Mouse (Mus musculus) liver, adult 2 months (tissue): ENCODE data around the gene Brf1. TPM values are rescaled to one million over a fixed set of nuclear protein-coding genes. Genes with fewer than 3 reads are reported as not detected.
A peak's percentile ranks its signal among the peaks of the same experiment; 100 is the strongest.

Experiments
- DNase-seq: peaks from one replicate; pipeline ENCODE4 v3.0.0-alpha.2; 2011; ENCODE audit warnings: low read depth, low spot score; ENCODE audit errors: extremely low read depth
- H3K27ac ChIP-seq: fragments of 200-500 bp; replicated peaks from 2 replicates; pipeline ENCODE4 v1.5.1; 2012; ENCODE audit warnings: low read depth, mild to moderate bottlenecking, control low read depth, inconsistent platforms, low read length; ENCODE audit not compliant: insufficient read depth
- H3K27me3 ChIP-seq: fragments of 200-500 bp; 2 replicates; pipeline ENCODE4 v1.6.1; 2012; ENCODE audit warnings: mild to moderate bottlenecking, moderate library complexity, low read length, inconsistent platforms; ENCODE audit not compliant: control insufficient read depth, insufficient read depth
- H3K36me3 ChIP-seq: fragments of 200-500 bp; 2 replicates; pipeline ENCODE4 v1.6.1; 2012; ENCODE audit warnings: low read length, inconsistent platforms; ENCODE audit not compliant: control insufficient read depth, insufficient read depth
- H3K4me1 ChIP-seq: fragments of 200-500 bp; 2 replicates; pipeline ENCODE4 v1.6.1; 2011; ENCODE audit warnings: low read length; ENCODE audit not compliant: control insufficient read depth, insufficient read depth
- H3K4me3 ChIP-seq: fragments of 200-500 bp; 2 replicates; pipeline ENCODE4 v1.5.1; 2011; ENCODE audit warnings: low read depth, mild to moderate bottlenecking, control low read depth, low read length, moderate library complexity; ENCODE audit not compliant: insufficient read depth
- H3K79me2 ChIP-seq: fragments of 200-500 bp; 2 replicates; pipeline ENCODE4 v1.6.1; 2012; ENCODE audit warnings: inconsistent platforms, mild to moderate bottlenecking, low read length, moderate library complexity; ENCODE audit not compliant: control insufficient read depth, insufficient read depth
- H3K9ac ChIP-seq: fragments of 200-500 bp; 2 replicates; pipeline ENCODE4 v1.6.1; 2012; ENCODE audit warnings: low read depth, mild to moderate bottlenecking, control low read depth, inconsistent platforms, low read length
- CTCF ChIP-seq: fragments of 200-500 bp; IDR thresholded peaks from 2 replicates; pipeline ENCODE4 v1.5.1; 2011; ENCODE audit warnings: low read depth, low read length, control low read depth
- POLR2A ChIP-seq: fragments of 200-500 bp; IDR thresholded peaks from 2 replicates; pipeline ENCODE4 v1.6.1; 2011; ENCODE audit warnings: low read length, control low read depth; ENCODE audit not compliant: insufficient read depth; ENCODE audit errors: extremely low read depth
- WGBS: fragments of 180-500 bp; shearing (Covaris S2); methylation state at CpG from one replicate; pipeline ENCODE4 v1.1.7; 2018; 5-methylcytosine and 5-hydroxymethylcytosine counted together
- polyA plus RNA-seq: library from polyadenylated mRNA; depleted of rRNA; stranded (reverse); fragments of >200 nt; gene quantifications from 2 replicates; pipeline ENCODE4 v1.2.3, GENCODE M21; 2012
- total RNA-seq: library from RNA; depleted of rRNA; stranded (reverse); fragments of >200 nt; gene quantifications from 2 replicates; pipeline ENCODE4 v1.2.3, GENCODE M21; 2014

Gene Brf1
- total and polyA plus RNA-seq, 2 experiments: 17.1 to 31.5 TPM

GRCm38 (mm10) chr12:113042543-113042942, 42.0 kb upstream of the Brf1 start:
- Histone ChIP-seq H3K9ac (no peak overlapping the region), H3K4me1 (no peaks in the 10 kb centered on the region), H3K79me2 (peaks cover 10% of the 10 kb centered on the region), H3K4me3 (no peak overlapping the region), H3K27ac (no peak overlapping the region), H3K36me3 (0 out of 2 replicates have a peak, but pooled peaks cover 3% of the 10 kb centered on the region), H3K27me3 (no peaks in the 10 kb centered on the region)
- WGBS: 79% methylated on average over 2 of the region's 2 CpGs
- TF ChIP-seq CTCF: no peak
- TF ChIP-seq POLR2A: no peak
- DNase-seq: no peak

- H3K27me3 ChIP-seq: no peaks in the 10 kb centered on the region
- H3K36me3 ChIP-seq: 0 out of 2 replicates have a peak, but pooled peaks cover 2% of the 10 kb centered on the region
- WGBS: 59% methylated on average over 15 of the region's 15 CpGs
- no peak for TF ChIP-seq POLR2A
- TF ChIP-seq CTCF: no peak
- no peak overlapping the region for H3K4me3 ChIP-seq
- DNase-seq: peak; percentile 46
- peaks cover 10% of the 10 kb centered on the region for H3K79me2 ChIP-seq
- no peak overlapping the region for H3K27ac ChIP-seq
- H3K9ac ChIP-seq: no peak overlapping the region
- H3K4me1 ChIP-seq: no peaks in the 10 kb centered on the region
These were observed 41.3 kb upstream of the Brf1 start for GRCm38 (mm10) chr12:113041481-113042439.

- 86% methylated on average over 4 of the region's 4 CpGs for WGBS
- Histone ChIP-seq H3K4me1 (no peaks in the 10 kb centered on the region), H3K9ac (no peak overlapping the region)
These were observed 37.9 kb upstream of the Brf1 start for GRCm38 (mm10) chr12:113038414-113038813.

GRCm38 (mm10) chr12:113036996-113037395, 36.5 kb upstream of the Brf1 start:
- Histone ChIP-seq H3K36me3 (no peaks in the 10 kb centered on the region), H3K27me3 (no peaks in the 10 kb centered on the region), H3K9ac (no peak overlapping the region), H3K4me3 (no peak overlapping the region), H3K79me2 (peaks cover 13% of the 10 kb centered on the region), H3K4me1 (no peaks in the 10 kb centered on the region), H3K27ac (no peak overlapping the region)
- TF ChIP-seq CTCF (no peak), POLR2A (no peak)
- no peak for DNase-seq
- 87% methylated on average over 4 of the region's 4 CpGs for WGBS

More at GRCm38 (mm10) chr12:113038414-113038813, 37.9 kb upstream of the Brf1 start:
- no peak for DNase-seq
- peaks cover 10% of the 10 kb centered on the region for H3K79me2 ChIP-seq
- no peak overlapping the region for H3K4me3 ChIP-seq
- H3K27ac ChIP-seq: no peak overlapping the region
- no peak for TF ChIP-seq POLR2A
- TF ChIP-seq CTCF: no peak
- no peaks in the 10 kb centered on the region for H3K27me3 ChIP-seq
- no peaks in the 10 kb centered on the region for H3K36me3 ChIP-seq

- peaks cover 13% of the 10 kb centered on the region; the same call in 1 of the 2 replicates for H3K79me2 ChIP-seq
- H3K4me3 ChIP-seq: no peak overlapping the region
- no peak for DNase-seq
- no peak overlapping the region for H3K9ac ChIP-seq
- H3K36me3 ChIP-seq: no peaks in the 10 kb centered on the region
- H3K4me1 ChIP-seq: 0 out of 2 replicates have a peak, but pooled peaks cover 2% of the 10 kb centered on the region
- H3K27me3 ChIP-seq: no peaks in the 10 kb centered on the region
- H3K27ac ChIP-seq: no peak overlapping the region
- 85% methylated on average over 2 of the region's 2 CpGs for WGBS
- TF ChIP-seq CTCF (no peak), POLR2A (no peak)
These were observed 34.6 kb upstream of the Brf1 start for GRCm38 (mm10) chr12:113035093-113035492.
